Mouse (Mus musculus) liver, postnatal 0 days (tissue): ENCODE data around the gene Parp12. TPM values are rescaled to one million over a fixed set of nuclear protein-coding genes. Genes with fewer than 3 reads are reported as not detected.

Experiments used
- ATAC-seq: fragments of 200-750 bp; cut with Nextera tagmentation; 2 replicates; pipeline ENCODE4 v1.8.0; 2017; ENCODE audit warnings: mild to moderate bottlenecking, moderate library complexity
- DNase-seq: peaks from one replicate; pipeline ENCODE4 v3.0.0-alpha.2; 2016
- H3K27ac ChIP-seq: fragments of 300-500 bp; sonication (generic); 2 replicates; pipeline ENCODE4 v1.5.1; 2014; ENCODE audit warnings: antibody characterized with exemption, moderate library complexity, mild to moderate bottlenecking, low read depth
- H3K27me3 ChIP-seq: fragments of 300-500 bp; sonication (generic); 2 replicates; pipeline ENCODE4 v1.6.1; 2014; ENCODE audit warnings: low read length, control low read depth, mixed read lengths; ENCODE audit not compliant: insufficient read depth
- H3K36me3 ChIP-seq: fragments of 300-500 bp; sonication (generic); replicated peaks from 2 replicates; pipeline ENCODE4 v1.6.1; 2014; ENCODE audit warnings: mild to moderate bottlenecking, control low read depth, low read length, moderate library complexity, mixed read lengths; ENCODE audit not compliant: insufficient read depth
- H3K4me1 ChIP-seq: fragments of 300-500 bp; sonication (generic); 2 replicates; pipeline ENCODE4 v1.6.1; 2014; ENCODE audit warnings: antibody characterized with exemption, mild to moderate bottlenecking, control low read depth; ENCODE audit not compliant: insufficient read depth
- H3K4me2 ChIP-seq: fragments of 300-500 bp; sonication (generic); 2 replicates; pipeline ENCODE4 v1.6.1; 2014; ENCODE audit warnings: low read depth, mild to moderate bottlenecking, low read length, moderate library complexity, mixed read lengths
- H3K4me3 ChIP-seq: fragments of 300-500 bp; sonication (generic); 2 replicates; pipeline ENCODE4 v1.5.1; 2014; ENCODE audit warnings: low read depth, low read length
- H3K9ac ChIP-seq: fragments of 300-500 bp; sonication (generic); replicated peaks from 2 replicates; pipeline ENCODE4 v1.6.1; 2014; ENCODE audit warnings: mild to moderate bottlenecking, moderate library complexity
- H3K9me3 ChIP-seq: fragments of 300-500 bp; sonication (generic); 2 replicates; pipeline ENCODE4 v1.6.1; 2016; ENCODE audit warnings: mild to moderate bottlenecking, control low read depth, low read length, mixed read lengths
- CTCF ChIP-seq: sonication (generic); IDR thresholded peaks from 2 replicates; pipeline ENCODE4 v1.5.1; 2016; ENCODE audit warnings: antibody characterized with exemption, low read depth
- EP300 ChIP-seq: IDR thresholded peaks from 2 replicates; pipeline ENCODE4 v1.6.1; 2016; ENCODE audit warnings: antibody characterized with exemption, low read depth, mild to moderate bottlenecking
- WGBS: fragments of 180-500 bp; shearing (Covaris S2); extraction: QIAGEN DNeasy Blood & Tissue Kit; methylation state at CpG from one replicate; pipeline ENCODE4 v1.1.7; 2014; ENCODE audit not compliant: insufficient replicate concordance; 5-methylcytosine and 5-hydroxymethylcytosine counted together
- polyA plus RNA-seq: library from polyadenylated mRNA; unstranded; fragments of >200 nt; fragmentation: Nextera tagmentation; extraction: Ambion mirVana; gene quantifications from 2 replicates; pipeline ENCODE4 v1.2.1, GENCODE M21; 2015

Gene Parp12
- polyA plus RNA-seq, 1 experiment from 2014 or later: 6.9 TPM

- no peak for ATAC-seq
- peaks cover 19% of the 10 kb centered on the region for H3K4me1 ChIP-seq
- no peak for TF ChIP-seq EP300
- H3K27ac ChIP-seq: no peak overlapping the region
- 72% methylated on average over 7 of the region's 7 CpGs for WGBS
- H3K36me3 ChIP-seq: no peaks in the 10 kb centered on the region
- no peaks in the 10 kb centered on the region for H3K9me3 ChIP-seq
- no peak for DNase-seq
- H3K4me2 ChIP-seq: no peak overlapping the region
- no peaks in the 10 kb centered on the region for H3K27me3 ChIP-seq
- no peak overlapping the region for H3K4me3 ChIP-seq
- no peak overlapping the region for H3K9ac ChIP-seq
These were observed 62.3 kb downstream of the Parp12 start for GRCm38 (mm10) chr6:39055831-39056261.

- H3K9me3 ChIP-seq: no peaks in the 10 kb centered on the region
- ATAC-seq: no peak
- H3K27ac ChIP-seq: no peak overlapping the region
- WGBS: 76% methylated on average over 6 of the region's 6 CpGs
- H3K36me3 ChIP-seq: no peaks in the 10 kb centered on the region
- no peak for DNase-seq
- no peak overlapping the region for H3K4me3 ChIP-seq
- no peak for TF ChIP-seq EP300
- no peak for TF ChIP-seq CTCF
- no peaks in the 10 kb centered on the region for H3K27me3 ChIP-seq
- H3K4me2 ChIP-seq: no peak overlapping the region
- peaks cover 12% of the 10 kb centered on the region for H3K4me1 ChIP-seq
- H3K9ac ChIP-seq: no peak overlapping the region
These were observed 63.2 kb downstream of the Parp12 start for GRCm38 (mm10) chr6:39054878-39055508.

GRCm38 (mm10) chr6:39054206-39054864 is 63.8 kb downstream of the Parp12 start:
- DNase-seq (no peak), ATAC-seq (no peak)
- no peaks in the 10 kb centered on the region for H3K27me3 ChIP-seq
- 86% methylated on average over 13 of the region's 13 CpGs for WGBS
- H3K36me3 ChIP-seq: no peaks in the 10 kb centered on the region
- no peak overlapping the region for H3K4me2 ChIP-seq
- H3K4me3 ChIP-seq: no peak overlapping the region
- H3K9ac ChIP-seq: no peak overlapping the region
- no peak for TF ChIP-seq CTCF
- no peak for TF ChIP-seq EP300
- no peak overlapping the region for H3K27ac ChIP-seq
- H3K4me1 ChIP-seq: peaks cover 5% of the 10 kb centered on the region
- no peaks in the 10 kb centered on the region for H3K9me3 ChIP-seq

GRCm38 (mm10) chr6:39052636-39053035 is 65.5 kb downstream of the Parp12 start:
- no peaks in the 10 kb centered on the region for H3K9me3 ChIP-seq
- H3K4me1 ChIP-seq: no peaks in the 10 kb centered on the region
- TF ChIP-seq EP300 (no peak), CTCF (no peak)
- ATAC-seq (no peak), DNase-seq (no peak)
- H3K27ac ChIP-seq: no peak overlapping the region
- 73% methylated on average over 4 of the region's 4 CpGs for WGBS
- no peak overlapping the region for H3K9ac ChIP-seq
- H3K27me3 ChIP-seq: no peaks in the 10 kb centered on the region
- H3K4me2 ChIP-seq: no peak overlapping the region
- no peak overlapping the region for H3K4me3 ChIP-seq
- no peaks in the 10 kb centered on the region for H3K36me3 ChIP-seq

- Histone ChIP-seq H3K27me3 (no peaks in the 10 kb centered on the region), H3K4me3 (no peak overlapping the region), H3K36me3 (no peaks in the 10 kb centered on the region), H3K9ac (no peak overlapping the region), H3K9me3 (no peaks in the 10 kb centered on the region), H3K4me1 (no peaks in the 10 kb centered on the region), H3K27ac (no peak overlapping the region), H3K4me2 (no peak overlapping the region)
- DNase-seq (no peak), ATAC-seq (no peak)
- TF ChIP-seq EP300: no peak
- no peak for TF ChIP-seq CTCF
- WGBS: 67% methylated on average over 9 of the region's 9 CpGs
These were observed 66.2 kb downstream of the Parp12 start for GRCm38 (mm10) chr6:39051799-39052556.

- Histone ChIP-seq H3K36me3 (no peaks in the 10 kb centered on the region), H3K27ac (no peak overlapping the region), H3K27me3 (no peaks in the 10 kb centered on the region), H3K4me1 (no peaks in the 10 kb centered on the region), H3K9ac (no peak overlapping the region), H3K4me3 (no peak overlapping the region), H3K4me2 (no peak overlapping the region), H3K9me3 (no peaks in the 10 kb centered on the region)
- no peak for ATAC-seq
- 71% methylated on average over 6 of the region's 6 CpGs for WGBS
- DNase-seq: no peak
- no peak for TF ChIP-seq CTCF
- no peak for TF ChIP-seq EP300
These were observed 67.3 kb downstream of the Parp12 start for GRCm38 (mm10) chr6:39050836-39051235.
